Mouse (Mus musculus) small intestine, adult 2 months (tissue): ENCODE data around the gene Setd2. TPM values are rescaled to one million over a fixed set of nuclear protein-coding genes. Genes with fewer than 3 reads are reported as not detected.
A peak's percentile ranks its signal among the peaks of the same experiment; 100 is the strongest.

ENCODE experiments used
- H3K27ac ChIP-seq: fragments of 200-500 bp; 2 replicates; pipeline ENCODE4 v1.5.1; 2012; ENCODE audit warnings: low read depth, low read length, control low read depth, inconsistent platforms; ENCODE audit not compliant: insufficient read depth
- H3K27me3 ChIP-seq: fragments of 200-500 bp; 2 replicates; pipeline ENCODE4 v1.6.1; 2012; ENCODE audit warnings: mild to moderate bottlenecking, moderate library complexity, low read length, inconsistent platforms; ENCODE audit not compliant: control insufficient read depth, insufficient read depth
- H3K36me3 ChIP-seq: fragments of 200-500 bp; 2 replicates; pipeline ENCODE4 v1.6.1; 2012; ENCODE audit warnings: mild to moderate bottlenecking, low read length, control low read depth, inconsistent platforms; ENCODE audit not compliant: control insufficient read depth, insufficient read depth
- H3K4me1 ChIP-seq: fragments of 200-500 bp; 2 replicates; pipeline ENCODE4 v1.6.1; 2012; ENCODE audit warnings: low read length, inconsistent platforms, mixed read lengths; ENCODE audit not compliant: control insufficient read depth, insufficient read depth, insufficient read length
- H3K4me3 ChIP-seq: fragments of 200-500 bp; 2 replicates; pipeline ENCODE4 v1.5.1; 2012; ENCODE audit warnings: low read depth, mild to moderate bottlenecking, control low read depth, inconsistent platforms, low read length, moderate library complexity
- CTCF ChIP-seq: fragments of 200-500 bp; IDR thresholded peaks from 2 replicates; pipeline ENCODE4 v1.5.1; 2012; ENCODE audit warnings: low read depth, mild to moderate bottlenecking, control low read depth, inconsistent platforms, low read length, moderate library complexity, mixed read lengths; ENCODE audit not compliant: insufficient replicate concordance, insufficient read length; ENCODE audit errors: extremely low read depth
- POLR2A ChIP-seq: fragments of 200-500 bp; IDR thresholded peaks from 2 replicates; pipeline ENCODE4 v1.6.1; 2012; ENCODE audit warnings: low read depth, mild to moderate bottlenecking, control low read depth, inconsistent platforms, low read length, moderate library complexity
- WGBS: fragments of 180-500 bp; shearing (Covaris S2); methylation state at CpG from one replicate; pipeline ENCODE4 v1.1.7; 2018; 5-methylcytosine and 5-hydroxymethylcytosine counted together
- polyA plus RNA-seq: library from polyadenylated mRNA; depleted of rRNA; stranded (reverse); fragments of >200 nt; gene quantifications from 2 replicates; pipeline ENCODE4 v1.2.3, GENCODE M21; 2012

The Setd2 gene
- polyA plus RNA-seq, 1 experiment: 33.1 TPM

GRCm38 (mm10) chr9:110622621-110623219 lies 90.3 kb downstream of the Setd2 start:
- H3K27ac ChIP-seq: no peak overlapping the region
- H3K4me3 ChIP-seq: no peak overlapping the region
- TF ChIP-seq CTCF: no peak
- no peak for TF ChIP-seq POLR2A
- peaks cover 4% of the 10 kb centered on the region for H3K4me1 ChIP-seq
- H3K36me3 ChIP-seq: peaks cover 21% of the 10 kb centered on the region
- WGBS: 63% methylated on average over 12 of the region's 12 CpGs
- H3K27me3 ChIP-seq: no peaks in the 10 kb centered on the region

GRCm38 (mm10) chr9:110623416-110624195 lies 91.2 kb downstream of the Setd2 start:
- WGBS: 54% methylated on average over 8 of the region's 8 CpGs
- no peaks in the 10 kb centered on the region for H3K27me3 ChIP-seq
- H3K4me3 ChIP-seq: peak overlapping the region; percentile 68
- peaks cover 24% of the 10 kb centered on the region for H3K36me3 ChIP-seq
- TF ChIP-seq CTCF (no peak), POLR2A (no peak)
- peak overlapping the region; percentile 25; the same call in 1 of the 2 replicates for H3K27ac ChIP-seq
- peaks cover 4% of the 10 kb centered on the region for H3K4me1 ChIP-seq

- TF ChIP-seq POLR2A (peak; percentile 50; the same call in 1 of the 2 replicates), CTCF (no peak)
- H3K27me3 ChIP-seq: no peaks in the 10 kb centered on the region
- peaks cover 4% of the 10 kb centered on the region for H3K4me1 ChIP-seq
- 8% methylated on average over 40 of the region's 41 CpGs for WGBS
- H3K27ac ChIP-seq: peak within 1 kb of the TSS; percentile 31
- peak within 1 kb of the TSS; percentile 68 for H3K4me3 ChIP-seq
- H3K36me3 ChIP-seq: peaks cover 26% of the 10 kb centered on the region
Measured at GRCm38 (mm10) chr9:110624361-110625166, 92.2 kb downstream of the Setd2 start, which contains the start of gene Nradd. Nradd (minus strand) TSS chr9:110624452.

- H3K4me3 ChIP-seq: peak overlapping the region; percentile 68
- TF ChIP-seq CTCF: no peak
- TF ChIP-seq POLR2A: no peak
- WGBS: 83% methylated on average over 11 of the region's 11 CpGs
- peaks cover 4% of the 10 kb centered on the region for H3K4me1 ChIP-seq
- H3K36me3 ChIP-seq: peaks cover 32% of the 10 kb centered on the region
- no peaks in the 10 kb centered on the region for H3K27me3 ChIP-seq
- H3K27ac ChIP-seq: no peak overlapping the region
Measured at GRCm38 (mm10) chr9:110625350-110625908, 93.0 kb downstream of the Setd2 start.

GRCm38 (mm10) chr9:110630171-110630570 lies 97.8 kb downstream of the Setd2 start:
- Histone ChIP-seq H3K27ac (no peak overlapping the region), H3K36me3 (peaks cover 58% of the 10 kb centered on the region), H3K4me3 (no peak overlapping the region), H3K4me1 (peaks cover 2% of the 10 kb centered on the region), H3K27me3 (no peaks in the 10 kb centered on the region)
- TF ChIP-seq POLR2A (no peak), CTCF (no peak)
- WGBS: 86% methylated on average over 15 of the region's 15 CpGs

- no peaks in the 10 kb centered on the region for H3K4me1 ChIP-seq
- TF ChIP-seq POLR2A (no peak), CTCF (peak; percentile 57; the same call in 1 of the 2 replicates)
- H3K27ac ChIP-seq: no peak overlapping the region
- no peaks in the 10 kb centered on the region for H3K27me3 ChIP-seq
- peaks cover 59% of the 10 kb centered on the region for H3K36me3 ChIP-seq
- no peak overlapping the region for H3K4me3 ChIP-seq
- 60% methylated on average over 10 of the region's 10 CpGs for WGBS
Measured at GRCm38 (mm10) chr9:110631191-110631590, 98.8 kb downstream of the Setd2 start.

- no peaks in the 10 kb centered on the region for H3K27me3 ChIP-seq
- H3K36me3 ChIP-seq: peaks cover 61% of the 10 kb centered on the region
- no peaks in the 10 kb centered on the region for H3K4me1 ChIP-seq
- no peak overlapping the region for H3K4me3 ChIP-seq
- TF ChIP-seq CTCF (no peak), POLR2A (no peak)
- WGBS: 78% methylated on average over 30 of the region's 30 CpGs
- H3K27ac ChIP-seq: no peak overlapping the region
Measured at GRCm38 (mm10) chr9:110631651-110632275, 99.4 kb downstream of the Setd2 start.
